Comparison of ENCODE assay signal across 18 mouse cellular contexts in genomic region chr1:184006086-184006485, GRCm38 (mm10). TPM values are rescaled to one million over a fixed set of nuclear protein-coding genes. Genes with fewer than 3 reads are reported as not detected.
DNase-seq lines count a peak whose midpoint lies in the region; ATAC-seq lines count a peak whose summit lies in the region.
"Had no signal": no experiment of that assay in that cellular context is flagged by ENCODE, and none has a peak within 500 bp of the region (broad histone marks: within the 10 kb centered on the region; RNA-seq: fewer than 3 reads in every experiment).

No protein-coding gene starts in this region.

- peak; percentile 12 for DNase-seq in heart, adult 11 months
- DNase-seq in heart, postnatal 4 days: no peak
- peak; percentile 42 for DNase-seq in 416B (ENCODE audit: low read depth)
- DNase-seq in skeletal muscle tissue, adult 2 months (ENCODE audit: low read depth, low spot score): peak; percentile 14
- no peak for DNase-seq in spleen, postnatal 4 days (ENCODE audit: low spot score in 2 of 2)
- no peak for DNase-seq in frontal cortex, postnatal 14 days (ENCODE audit: low spot score in 2 of 2)
- DNase-seq: adrenal gland, adult 8-10 months; cerebellum, adult 11 months; cerebellum, adult 9-11 months; embryo, embryonic 11 days; gastrocnemius, postnatal 14 days; kidney, adult 11 months; right cerebral cortex, adult 18-20 months had no signal

- ATAC-seq in activated CD4-positive, CD25-positive, alpha-beta regulatory T cell, adult 4 months: peak; percentile 8
- no peak for ATAC-seq in megakaryocyte-erythroid progenitor cell, adult 5-6 weeks (replicated peaks; ENCODE audit: low FRiP score, low TSS enrichment, poor library complexity, severe bottlenecking)
- ATAC-seq: forebrain, embryonic 16.5 days had no signal

RNA-seq across cellular contexts. Expression of gene Dusp10, which starts 7.0 kb away (rescaled TPM):
- 10 to 100 TPM; 11.3 to 13.8 TPM for total RNA-seq in heart, postnatal 4 days (2021)
- 10 to 100 TPM; 17.2 to 18.2 TPM for polyA plus RNA-seq in activated CD4-positive, CD25-positive, alpha-beta regulatory T cell, adult 4 months (2017; shearing (Covaris generic))
- 3.4 and 5.2 TPM in 2 replicates for total RNA-seq in megakaryocyte-erythroid progenitor cell, adult 5-6 weeks (2014; fragmentation: Nextera tagmentation)
- total RNA-seq in megakaryocyte-erythroid progenitor cell, adult 5-6 weeks (2017): 1.2 and 10.1 TPM in 2 replicates

RNA-seq across cellular contexts. Expression of gene 1700056E22Rik, which starts 28.0 kb away (rescaled TPM):
- total RNA-seq in heart, postnatal 4 days (2021): 1 to 10 TPM; 1.8 to 2.6 TPM
- polyA plus RNA-seq in activated CD4-positive, CD25-positive, alpha-beta regulatory T cell, adult 4 months (2017; shearing (Covaris generic)): 1 to 10 TPM in 1 of 2 experiments, under 1 TPM in 1; 0.90 to 2.0 TPM
- 0.40 TPM in 1 of 2 replicates, not detected in the other for total RNA-seq in megakaryocyte-erythroid progenitor cell, adult 5-6 weeks (2014; fragmentation: Nextera tagmentation)
- 0.50 TPM in 1 of 2 replicates, not detected in the other for total RNA-seq in megakaryocyte-erythroid progenitor cell, adult 5-6 weeks (2017)
- total RNA-seq: layer of hippocampus, adult 2 months; left cerebral cortex, adult 2 months had no signal

Comparison
In these comparisons a context has a peak if more than half of its experiments do, and no peak if none do; other contexts are left out.
1. DNase-seq: peak in heart, adult 11 months (single experiment), 416B (single experiment) and skeletal muscle tissue, adult 2 months (single experiment); none in heart, postnatal 4 days (single experiment), spleen, postnatal 4 days (0 of 2) and frontal cortex, postnatal 14 days (0 of 2).